Mouse (Mus musculus): Measurements from ENCODE around the gene Cox16.
"Not testable (repeated sequence)": the region's sequence is repeated elsewhere in the genome, so short reads cannot be mapped to it uniquely, and the experiment has no call there.

The Cox16 gene

GRCm38 (mm10) chr12:81484727-81485191 lies at the start of gene Cox16:
Gene Cox16, minus strand, starts transcription at chr12:81485127.
- peak; percentile 84 to 86 for DNase-seq

GRCm38 (mm10) chr12:81533029-81533419 lies 48.1 kb upstream of the Cox16 start:
- no peak for DNase-seq

- peak; percentile 90 to 94 for DNase-seq
Observed at GRCm38 (mm10) chr12:81532316-81533028, 47.5 kb upstream of the Cox16 start, which contains the start of the genes Gm20498 and Synj2bp. Gene Gm20498, minus strand, starts transcription at chr12:81532905. Gene Synj2bp, minus strand, starts transcription at chr12:81532911.

GRCm38 (mm10) chr12:81530587-81530986 lies 45.7 kb upstream of the Cox16 start:
- not testable (repeated sequence) for DNase-seq

GRCm38 (mm10) chr12:81496906-81497305 lies 12.0 kb upstream of the Cox16 start:
- DNase-seq, result not testable (repeated sequence)

- no peak for DNase-seq
Observed at GRCm38 (mm10) chr12:81490491-81490890, 5.6 kb upstream of the Cox16 start.

- no peak for DNase-seq
Observed at GRCm38 (mm10) chr12:81485311-81485710, 384 bp upstream of the Cox16 start.

GRCm38 (mm10) chr12:81484212-81484611 lies 715 bp downstream of the Cox16 start:
- no peak for DNase-seq

GRCm38 (mm10) chr12:81483656-81484055 lies 1.3 kb downstream of the Cox16 start:
- peak; percentile 11 to 15 for DNase-seq

- DNase-seq, result not testable (repeated sequence)
Observed at GRCm38 (mm10) chr12:81459051-81459450, 25.9 kb downstream of the Cox16 start.

GRCm38 (mm10) chr12:81438985-81439384 lies 45.9 kb downstream of the Cox16 start:
- not testable (repeated sequence) for DNase-seq

- not testable (repeated sequence) for DNase-seq
Observed at GRCm38 (mm10) chr12:81434778-81435177, 50.1 kb downstream of the Cox16 start.

- no peak for DNase-seq
Observed at GRCm38 (mm10) chr12:81421846-81422245, 63.1 kb downstream of the Cox16 start, which contains the start of gene Adam4. Gene Adam4, minus strand, starts transcription at chr12:81421946.

GRCm38 (mm10) chr12:81413211-81413610 lies 71.7 kb downstream of the Cox16 start:
- no peak for DNase-seq

GRCm38 (mm10) chr12:81408966-81409365 lies 76.0 kb downstream of the Cox16 start:
- DNase-seq, result no peak

GRCm38 (mm10) chr12:81402187-81402586 lies 82.7 kb downstream of the Cox16 start:
- peak; percentile 70 to 83 for DNase-seq

GRCm38 (mm10) chr12:81379364-81379763 lies 105.6 kb downstream of the Cox16 start, which contains the start of gene Gm4787:
Gene Gm4787, minus strand, starts transcription at chr12:81379464.
- not testable (repeated sequence) for DNase-seq

- peak in 1 of 2 experiments; percentile 10 for DNase-seq
Observed at GRCm38 (mm10) chr12:81333841-81334240, 151.1 kb downstream of the Cox16 start.

GRCm38 (mm10) chr12:81332875-81333421 lies 152.0 kb downstream of the Cox16 start, which contains the start of gene Slc8a3:
Gene Slc8a3, minus strand, starts transcription at chr12:81333180.
- peak; percentile 74 to 79 for DNase-seq

- peak; percentile 80 for DNase-seq
Observed at GRCm38 (mm10) chr12:81331937-81332874, 152.7 kb downstream of the Cox16 start.

GRCm38 (mm10) chr12:81331046-81331638 lies 153.8 kb downstream of the Cox16 start:
- DNase-seq, result no peak

GRCm38 (mm10) chr12:81324991-81325390 lies 159.9 kb downstream of the Cox16 start:
- peak in 1 of 2 experiments; percentile 23 for DNase-seq
